Mouse (Mus musculus) embryo, embryonic 10 days (tissue): ENCODE measurements at regions not wholly inside any gene's neighbourhood (a gene's known extent, or its start where the extent isn't known, plus 50 kb on each side); places are given as distances from the start of the nearest gene placed in this dataset.

ENCODE experiments used
- DNase-seq: peaks from one replicate; pipeline ENCODE4 v3.0.0-alpha.2; 2015; ENCODE audit warnings: low spot score

DNA sequence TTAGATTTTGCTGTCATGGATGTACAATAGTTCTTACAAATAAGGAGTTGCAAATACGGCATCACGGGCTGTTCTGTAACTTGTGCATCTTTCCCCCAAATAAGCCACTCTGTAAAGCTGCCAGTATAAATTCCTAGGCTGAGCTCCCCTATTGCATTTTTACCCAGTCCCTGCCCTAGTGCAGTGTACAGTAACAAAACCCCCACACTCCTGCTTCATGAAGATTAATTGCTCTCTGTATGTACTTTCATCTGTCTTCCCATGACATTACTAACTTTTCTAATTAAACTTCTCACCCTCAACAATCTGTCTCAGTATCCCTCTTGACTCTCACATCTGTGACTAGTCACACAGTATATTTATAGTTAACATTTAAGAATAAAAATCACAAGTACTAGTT, 73.4 kb downstream of the Tm4sf1 start:
- no peak for DNase-seq

DNA sequence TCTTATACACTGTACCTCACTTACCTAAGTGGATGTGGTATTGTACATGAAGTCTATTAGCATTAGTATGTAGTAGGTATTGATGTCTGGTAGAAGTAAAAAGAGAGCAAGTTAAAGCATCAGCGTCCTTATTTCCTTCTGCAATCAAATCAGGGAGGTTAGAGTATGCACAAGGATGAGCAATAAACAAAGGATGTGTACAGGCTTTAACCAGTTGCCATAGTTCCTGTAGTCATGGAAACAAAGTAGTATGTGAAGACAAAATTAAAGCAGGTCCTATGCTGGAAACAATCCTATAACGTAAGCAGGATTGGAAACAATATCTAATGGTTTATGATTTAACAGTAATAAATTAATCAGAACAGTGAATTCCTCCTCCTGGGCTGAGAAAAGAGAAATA, 78.0 kb downstream of the Tm4sf1 start:
- DNase-seq = no peak

DNA sequence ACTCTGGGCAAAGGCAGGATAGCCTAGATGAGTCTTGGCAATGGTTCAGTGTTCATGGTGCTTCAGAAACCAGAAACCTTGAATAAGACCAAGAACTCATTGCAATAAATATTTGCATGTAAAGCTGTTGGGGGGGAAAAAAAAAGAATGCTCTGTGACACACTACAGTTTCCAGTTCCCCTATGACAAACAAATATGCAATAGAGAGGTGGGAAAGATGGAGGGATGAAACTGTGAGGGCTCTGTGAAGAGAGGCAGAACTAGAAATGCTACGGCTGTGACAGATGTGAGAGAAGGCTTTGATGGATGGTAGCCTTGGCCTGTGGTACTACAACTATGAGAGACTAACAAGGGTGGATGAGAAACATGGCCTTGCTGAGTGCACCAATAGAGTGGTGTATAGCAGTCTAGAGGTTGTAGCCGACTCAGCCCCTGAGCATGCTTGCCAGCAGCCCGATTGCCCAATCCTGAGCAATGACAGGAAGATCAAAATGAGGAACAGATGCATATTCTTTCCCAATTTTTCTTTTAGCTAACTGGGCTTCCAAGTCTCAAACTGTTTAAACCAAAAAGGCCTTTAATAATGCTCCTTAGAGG, 79.4 kb downstream of the Tm4sf1 start:
- DNase-seq = no peak

- no peak for DNase-seq
These were observed 83.4 kb downstream of the Tm4sf1 start for GRCm38 (mm10) chr3:57218431-57218830.

DNA sequence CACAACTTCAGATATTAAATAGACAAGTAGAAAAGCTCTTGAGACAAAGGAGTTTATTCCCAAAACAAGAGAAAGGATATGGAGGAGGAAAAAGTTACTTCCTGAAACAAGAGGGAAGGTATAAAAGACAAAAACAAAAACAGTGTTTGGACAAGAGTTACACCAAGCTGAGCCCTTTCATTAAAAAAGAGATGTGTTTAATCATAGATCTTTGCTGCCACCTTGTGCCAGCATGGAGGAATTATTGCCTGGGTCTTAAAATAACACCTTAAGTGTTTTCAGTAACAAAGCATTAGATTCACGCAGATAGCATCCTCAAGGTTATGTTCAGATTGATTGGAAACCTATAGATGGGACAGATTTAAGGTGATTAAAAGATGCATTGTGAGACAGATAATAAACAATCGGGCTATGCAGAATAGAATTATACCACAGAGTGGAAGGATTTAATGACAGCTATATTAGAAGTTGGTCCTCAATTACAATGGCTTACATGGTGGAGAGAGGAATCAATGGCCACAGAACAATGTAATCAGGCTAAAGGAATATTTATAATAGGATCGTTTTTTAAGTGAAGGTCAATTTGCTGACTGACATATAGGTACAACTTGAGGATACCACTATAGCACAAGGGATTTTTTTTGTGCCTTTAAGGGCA, 97.6 kb downstream of the Tm4sf1 start:
- DNase-seq = peak; percentile 67

DNA sequence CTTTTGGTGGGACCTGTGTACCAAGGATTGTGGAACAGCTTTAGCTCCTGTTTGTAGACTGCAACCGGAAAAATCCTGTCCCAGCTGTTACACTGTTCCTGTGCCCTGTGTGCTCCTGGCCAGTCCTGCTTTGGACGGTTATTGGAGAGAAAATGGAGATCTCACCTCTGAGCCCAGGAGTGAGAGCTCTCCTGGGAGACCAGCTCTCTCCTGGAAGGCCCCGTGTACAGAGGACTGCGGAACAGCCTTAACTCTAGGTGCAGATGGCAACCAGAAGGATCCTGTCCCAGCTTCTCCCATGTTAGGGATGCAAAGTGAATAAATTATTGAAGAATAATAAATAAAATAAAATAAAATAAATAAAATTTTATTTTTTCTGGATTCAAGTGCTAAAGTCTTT, 98.4 kb downstream of the Tm4sf1 start:
- no peak for DNase-seq

DNA sequence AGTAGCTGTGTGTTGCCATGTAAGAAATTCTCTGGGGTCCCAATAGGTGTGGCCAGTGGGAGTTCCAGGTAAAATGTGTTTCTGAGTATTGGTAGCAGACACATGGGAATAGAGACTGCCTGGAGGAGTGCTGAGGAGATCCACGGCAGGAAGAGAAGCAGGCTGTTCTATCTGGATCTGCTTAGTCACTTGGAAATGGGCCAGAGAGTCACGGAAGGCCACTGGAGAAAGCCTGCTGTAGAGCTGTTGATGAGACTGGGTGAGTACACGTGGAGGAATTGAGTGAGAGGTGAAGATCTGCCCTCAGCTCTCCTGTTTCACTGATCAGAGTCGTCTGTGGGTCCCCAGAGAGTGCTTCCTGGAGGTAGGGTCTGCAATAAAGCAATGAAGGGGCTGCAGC, 120.2 kb downstream of the Tm4sf1 start:
- DNase-seq = no peak

- DNase-seq = no peak
These were observed 148.4 kb downstream of the Tm4sf1 start for GRCm38 (mm10) chr3:57153177-57153948.

GRCm38 (mm10) chr3:57149156-57149555, 152.6 kb downstream of the Tm4sf1 start:
- no peak for DNase-seq

DNA sequence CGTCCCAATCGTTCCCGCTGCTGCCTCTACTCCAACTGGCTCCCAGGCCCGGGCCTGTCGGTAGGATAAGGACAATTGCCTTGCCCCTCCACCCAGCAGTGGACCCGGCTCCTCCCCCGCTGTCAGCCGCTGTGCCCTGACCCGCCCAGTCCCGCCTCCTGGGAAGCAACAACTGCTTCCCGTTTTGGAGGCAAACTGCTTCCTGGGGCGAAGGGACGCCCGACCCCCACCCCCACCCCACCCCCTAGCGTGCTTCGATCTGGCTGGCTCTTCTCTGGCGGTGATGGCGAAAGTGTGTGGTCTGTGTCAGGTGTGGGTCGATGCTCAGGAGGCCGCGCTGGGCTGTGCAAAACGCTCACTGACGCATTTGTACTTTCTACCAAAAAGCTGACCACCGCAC, 164.9 kb downstream of the Tm4sf1 start:
- peak; percentile 64 for DNase-seq

- DNase-seq = no peak
These were observed 173.2 kb downstream of the Tm4sf1 start for GRCm38 (mm10) chr3:57128606-57129005.

DNA sequence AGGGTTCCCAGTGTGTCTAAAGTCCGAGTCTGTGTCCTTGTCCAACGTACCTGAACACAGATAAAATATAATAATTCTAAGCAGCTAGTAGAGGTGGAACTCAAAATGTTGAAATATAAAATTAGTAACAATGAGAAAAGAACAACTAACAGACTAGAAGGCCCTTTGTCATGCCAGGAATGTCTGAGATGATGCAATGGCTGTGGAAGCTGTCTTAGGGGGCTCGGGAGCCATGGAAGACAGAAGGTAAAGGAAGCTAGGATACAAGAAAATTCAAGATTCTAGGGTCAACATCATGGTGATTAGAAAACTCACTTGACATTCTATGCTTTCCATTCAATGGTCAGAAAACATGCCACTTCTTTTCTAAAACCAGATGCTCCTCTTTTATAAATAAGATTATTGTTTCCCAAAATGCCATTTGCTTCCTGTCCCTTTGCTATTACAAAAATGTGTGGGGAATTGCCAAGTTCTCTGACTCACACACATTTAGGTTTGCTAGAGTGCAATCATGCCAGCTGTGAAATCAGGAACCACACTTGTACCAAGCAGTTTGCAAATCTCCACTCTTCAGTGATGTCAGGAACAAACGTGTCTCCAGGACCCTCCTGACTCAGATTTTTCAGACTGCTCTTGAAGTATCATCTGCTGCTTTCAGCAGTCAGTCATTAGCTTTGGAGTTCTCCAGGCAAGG, 175.8 kb downstream of the Tm4sf1 start:
- no peak for DNase-seq

DNA sequence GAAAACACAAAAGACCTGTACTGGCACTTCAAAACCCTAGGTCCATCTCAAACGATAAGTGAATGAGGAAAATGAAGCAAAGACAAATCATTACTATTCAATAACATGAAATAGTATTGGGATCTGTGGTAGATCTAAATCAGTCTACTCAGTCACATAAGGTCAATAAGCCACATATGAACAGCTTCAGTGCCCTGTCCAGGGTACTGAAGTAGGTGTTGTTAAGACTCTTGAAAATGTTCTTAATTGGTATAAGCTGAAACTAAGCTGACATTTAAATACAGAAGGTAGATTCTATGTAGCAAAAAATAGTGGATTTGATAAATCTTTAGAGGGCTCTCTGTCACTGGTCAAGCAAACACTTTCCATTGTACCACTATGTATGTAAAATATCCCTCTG, 183.8 kb downstream of the Tm4sf1 start:
- DNase-seq = peak; percentile 51

GRCm38 (mm10) chr3:57102254-57102653, 199.5 kb downstream of the Tm4sf1 start:
- no peak for DNase-seq

- no peak for DNase-seq
These were observed 201.3 kb downstream of the Tm4sf1 start for GRCm38 (mm10) chr3:57100515-57100914.

DNA sequence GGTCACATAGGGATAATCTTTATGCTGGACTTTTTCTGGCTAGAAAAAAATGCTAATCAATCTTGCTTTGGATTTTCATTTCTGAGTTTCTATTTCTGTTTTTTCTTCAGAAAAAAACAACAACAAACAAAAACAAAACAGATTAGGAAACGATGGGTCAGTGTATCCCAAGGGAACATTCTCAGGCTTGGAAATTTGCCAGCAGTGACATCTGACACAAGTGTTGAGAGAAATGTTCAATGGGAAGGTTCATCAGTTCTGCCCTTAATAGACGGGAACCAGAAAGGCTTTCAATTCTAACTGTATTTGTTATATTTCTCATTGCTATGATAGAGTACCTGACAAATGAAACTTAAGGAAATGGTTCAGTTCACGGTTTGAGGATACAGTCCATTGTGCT, 206.9 kb downstream of the Tm4sf1 start:
- no peak for DNase-seq

- DNase-seq = no peak
These were observed 208.4 kb downstream of the Tm4sf1 start for GRCm38 (mm10) chr3:57093201-57093940.

- no peak for DNase-seq
These were observed 227.3 kb downstream of the Tm4sf1 start for GRCm38 (mm10) chr3:57074516-57074915.

DNA sequence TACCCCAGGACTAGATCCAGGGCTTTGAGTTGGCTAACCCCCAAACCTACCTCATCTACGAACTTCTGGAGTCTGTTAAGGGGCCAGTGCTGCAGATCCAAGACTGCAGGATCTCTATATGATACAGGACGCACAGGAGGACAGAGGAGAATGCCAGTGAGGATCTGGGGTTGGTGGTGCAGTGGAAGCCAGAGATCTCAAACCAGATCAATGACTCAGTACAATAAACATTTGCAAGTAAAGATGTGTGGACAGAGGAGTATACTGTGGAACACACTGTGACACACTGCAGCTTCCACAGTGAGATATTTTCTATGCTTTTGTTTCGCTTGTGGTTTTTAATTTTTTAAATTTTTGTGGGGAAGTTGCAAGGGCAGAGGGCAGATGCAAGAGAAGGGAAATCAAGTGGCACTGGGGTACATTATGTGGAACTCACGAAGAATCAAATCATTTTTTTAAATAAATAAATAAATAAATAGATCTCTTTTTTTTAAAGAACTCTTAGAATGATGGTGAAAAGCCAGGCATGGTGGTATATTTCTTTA, 227.8 kb downstream of the Tm4sf1 start:
- no peak for DNase-seq

DNA sequence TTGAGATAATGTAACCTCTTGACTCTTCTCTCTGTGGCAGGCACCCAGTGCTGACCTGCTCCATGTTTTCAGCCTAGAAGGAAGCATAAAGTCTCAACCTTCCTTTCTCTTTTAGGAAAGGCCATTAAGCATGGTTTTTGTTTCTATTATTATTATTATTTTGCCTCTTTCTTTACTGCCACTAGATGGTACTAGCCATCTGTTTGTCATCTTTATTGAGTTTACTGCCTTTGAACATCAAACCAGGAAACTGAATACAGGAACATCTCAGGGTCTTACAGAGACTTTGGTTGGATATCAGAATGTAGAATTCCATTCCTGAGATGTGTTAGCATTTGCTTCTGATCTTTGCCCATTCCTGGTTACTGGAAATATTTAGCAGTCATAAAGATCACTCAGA, 268.8 kb downstream of the Tm4sf1 start:
- no peak for DNase-seq

GRCm38 (mm10) chr3:57018171-57018570, 283.6 kb downstream of the Tm4sf1 start:
- no peak for DNase-seq

GRCm38 (mm10) chr3:56981305-56981660, 320.5 kb downstream of the Tm4sf1 start:
- DNase-seq = no peak
